ENCODE assay signal across 10 mouse cellular contexts in the genomic region with DNA sequence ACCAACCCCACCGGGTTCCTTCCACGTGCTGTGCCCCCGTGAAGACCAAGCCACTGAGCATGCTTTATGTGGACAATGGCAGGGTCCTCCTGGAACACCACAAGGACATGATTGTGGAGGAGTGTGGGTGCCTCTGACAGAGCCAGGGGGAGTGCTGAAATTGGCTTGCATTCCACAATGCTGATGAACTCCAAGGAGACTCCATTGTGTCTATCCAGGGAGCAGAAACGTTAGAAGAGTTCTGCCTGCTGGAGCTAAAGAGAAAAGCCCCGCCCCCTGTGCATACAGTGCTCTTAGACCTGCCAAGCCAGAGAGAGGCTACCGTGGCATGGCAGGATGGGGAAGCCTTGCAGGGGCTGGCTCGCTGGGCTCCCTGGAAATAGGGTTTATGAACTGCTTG. TPM values are rescaled to one million over a fixed set of nuclear protein-coding genes. Genes with fewer than 3 reads are reported as not detected.
DNase-seq lines count a peak whose midpoint lies in the region; ATAC-seq lines count a peak whose summit lies in the region.
"Had no signal": no experiment of that assay in that cellular context is flagged by ENCODE, and none has a peak within 500 bp of the region (broad histone marks: within the 10 kb centered on the region; RNA-seq: fewer than 3 reads in every experiment).

No protein-coding gene starts in this region.

- 0 out of 2 replicates have a peak, but pooled peaks have one; percentile 17 for ATAC-seq in heart, embryonic 13.5 days (ENCODE audit: extremely low read depth, insufficient number of reproducible peaks, low FRiP score, low TSS enrichment)
- ATAC-seq in lung, embryonic 16.5 days (ENCODE audit: low read depth) = peak; percentile 59

- no peak overlapping the region for H3K4me3 ChIP-seq in heart, embryonic 13.5 days
- no peak overlapping the region for H3K4me3 ChIP-seq in lung, embryonic 16.5 days (ENCODE audit: low read length)
- no peak overlapping the region for H3K4me3 ChIP-seq in hindbrain, embryonic 10.5 days

- WGBS in heart, embryonic 13.5 days = 29% methylated on average over 7 of the region's 7 CpGs
- WGBS in lung, embryonic 16.5 days = 22% methylated on average over 7 of the region's 7 CpGs
- 34% methylated on average over 7 of the region's 7 CpGs for WGBS in hindbrain, embryonic 10.5 days

- H3K9me3 ChIP-seq in heart, embryonic 13.5 days = no peaks in the 10 kb centered on the region
- H3K9me3 ChIP-seq in lung, embryonic 16.5 days (ENCODE audit: control insufficient read depth, low read length) = no peaks in the 10 kb centered on the region
- no peaks in the 10 kb centered on the region for H3K9me3 ChIP-seq in hindbrain, embryonic 10.5 days

- H3K36me3 ChIP-seq in heart, embryonic 13.5 days = peaks cover 6% of the 10 kb centered on the region
- H3K36me3 ChIP-seq in lung, embryonic 16.5 days (ENCODE audit: control insufficient read depth, insufficient read depth, low read length) = 0 out of 2 replicates have a peak, but pooled peaks cover 2% of the 10 kb centered on the region
- peaks cover 16% of the 10 kb centered on the region for H3K36me3 ChIP-seq in hindbrain, embryonic 10.5 days

- H3K9ac ChIP-seq in heart, embryonic 13.5 days = 0 out of 2 replicates have a peak overlapping the region, but pooled peaks have one; percentile 2
- no peak overlapping the region for H3K9ac ChIP-seq in lung, embryonic 16.5 days (ENCODE audit: low read length)

- H3K4me1 ChIP-seq in heart, embryonic 13.5 days = peaks cover 33% of the 10 kb centered on the region
- H3K4me1 ChIP-seq in lung, embryonic 16.5 days (replicated peaks; ENCODE audit: control insufficient read depth, insufficient read depth, low read length) = peaks cover 8% of the 10 kb centered on the region
- H3K4me1 ChIP-seq in hindbrain, embryonic 10.5 days (replicated peaks) = peaks cover 18% of the 10 kb centered on the region

- H3K4me2 ChIP-seq in heart, embryonic 13.5 days = peak overlapping the region; percentile 50
- no peak overlapping the region for H3K4me2 ChIP-seq in lung, embryonic 16.5 days (ENCODE audit: low read depth, low read length)

- DNase-seq in heart, adult 18-20 months = no peak
- DNase-seq in lung, postnatal 14 days = no peak
- DNase-seq in hindbrain, embryonic 10.5 days (ENCODE audit: low spot score) = no peak
- DNase-seq in retina, postnatal 1 day = peak; percentile 68
- no peak for DNase-seq in gastrocnemius, adult 18-20 months (ENCODE audit: low spot score)
- no peak for DNase-seq in gastrocnemius, postnatal 10 days

- H3K27me3 ChIP-seq in heart, embryonic 13.5 days (replicated peaks) = peaks cover 27% of the 10 kb centered on the region
- H3K27me3 ChIP-seq in lung, embryonic 16.5 days (ENCODE audit: control insufficient read depth, insufficient read depth, low read depth, low read length) = peaks cover 7% of the 10 kb centered on the region
- peaks cover 24% of the 10 kb centered on the region for H3K27me3 ChIP-seq in hindbrain, embryonic 10.5 days (ENCODE audit: insufficient read depth, poor library complexity, severe bottlenecking)
- H3K27me3 ChIP-seq: CH12.LX had no signal

- H3K27ac ChIP-seq in heart, embryonic 13.5 days (replicated peaks) = no peak overlapping the region
- no peak overlapping the region for H3K27ac ChIP-seq in lung, embryonic 16.5 days (ENCODE audit: low read length)
- H3K27ac ChIP-seq in hindbrain, embryonic 10.5 days = 0 out of 2 replicates have a peak overlapping the region, but pooled peaks have one; percentile 0

RNA-seq across cellular contexts. Expression of gene Nodal, which starts 6.7 kb away (rescaled TPM):
- 0.09 TPM in 1 of 2 replicates, not detected in the other for polyA plus RNA-seq in heart, embryonic 13.5 days (2015; fragmentation: Nextera tagmentation; extraction: Ambion mirVana)
- total RNA-seq in heart, adult 18-20 months (2021) = not detected
- polyA plus RNA-seq in lung, embryonic 16.5 days (2015; fragmentation: Nextera tagmentation; extraction: Ambion mirVana) = 0.16 and 0.20 TPM in 2 replicates
- polyA plus RNA-seq in hindbrain, embryonic 10.5 days (2016; fragmentation: Nextera tagmentation; extraction: Ambion mirVana) = 0.12 and 0.24 TPM in 2 replicates
- total RNA-seq in gastrocnemius, adult 18-20 months (2021) = under 1 TPM; 0.09 to 0.11 TPM
- under 1 TPM; 0.11 to 0.19 TPM for total RNA-seq in gastrocnemius, postnatal 10 days (2021)
- total RNA-seq: adrenal gland, postnatal 36 days had no signal

RNA-seq across cellular contexts. Expression of gene Eif4ebp2, which starts 28.0 kb away (rescaled TPM):
- polyA plus RNA-seq in heart, embryonic 13.5 days (2015; fragmentation: Nextera tagmentation; extraction: Ambion mirVana) = 50.8 and 57.1 TPM in 2 replicates
- total RNA-seq in heart, adult 18-20 months (2021) = 10 to 100 TPM; 63.9 to 82.2 TPM
- polyA plus RNA-seq in lung, embryonic 16.5 days (2015; fragmentation: Nextera tagmentation; extraction: Ambion mirVana) = 58.4 and 58.5 TPM in 2 replicates
- 76.8 and 86.0 TPM in 2 replicates for polyA plus RNA-seq in hindbrain, embryonic 10.5 days (2016; fragmentation: Nextera tagmentation; extraction: Ambion mirVana)
- 100 to 1,000 TPM; 147 to 178 TPM for total RNA-seq in gastrocnemius, adult 18-20 months (2021)
- 100 to 1,000 TPM; 103 to 109 TPM for total RNA-seq in gastrocnemius, postnatal 10 days (2021)

RNA-seq across cellular contexts. Expression of gene Pald1, which starts 41.2 kb away (rescaled TPM):
- polyA plus RNA-seq in heart, embryonic 13.5 days (2015; fragmentation: Nextera tagmentation; extraction: Ambion mirVana) = 25.9 and 26.6 TPM in 2 replicates
- total RNA-seq in heart, adult 18-20 months (2021) = 10 to 100 TPM; 16.0 to 16.2 TPM
- 49.4 and 49.9 TPM in 2 replicates for polyA plus RNA-seq in lung, embryonic 16.5 days (2015; fragmentation: Nextera tagmentation; extraction: Ambion mirVana)
- polyA plus RNA-seq in hindbrain, embryonic 10.5 days (2016; fragmentation: Nextera tagmentation; extraction: Ambion mirVana) = 35.7 and 40.3 TPM in 2 replicates
- total RNA-seq in gastrocnemius, adult 18-20 months (2021) = 1 to 10 TPM; 5.1 to 6.3 TPM
- total RNA-seq in gastrocnemius, postnatal 10 days (2021) = 10 to 100 TPM; 18.5 to 28.3 TPM

RNA-seq across cellular contexts. Expression of gene Lrrc20, which starts 51.1 kb away (rescaled TPM):
- polyA plus RNA-seq in heart, embryonic 13.5 days (2015; fragmentation: Nextera tagmentation; extraction: Ambion mirVana) = 12.1 and 13.2 TPM in 2 replicates
- 10 to 100 TPM; 32.8 to 39.8 TPM for total RNA-seq in heart, adult 18-20 months (2021)
- polyA plus RNA-seq in lung, embryonic 16.5 days (2015; fragmentation: Nextera tagmentation; extraction: Ambion mirVana) = 7.5 and 8.7 TPM in 2 replicates
- 9.8 and 13.5 TPM in 2 replicates for polyA plus RNA-seq in hindbrain, embryonic 10.5 days (2016; fragmentation: Nextera tagmentation; extraction: Ambion mirVana)
- 100 to 1,000 TPM; 161 to 167 TPM for total RNA-seq in gastrocnemius, adult 18-20 months (2021)
- total RNA-seq in gastrocnemius, postnatal 10 days (2021) = 10 to 100 TPM; 62.3 to 64.9 TPM
